Mouse (Mus musculus) forebrain, embryonic 13.5 days (tissue): ENCODE measurements around the gene Mrpl14. TPM values are rescaled to one million over a fixed set of nuclear protein-coding genes. Genes with fewer than 3 reads are reported as not detected.

Source experiments
- ATAC-seq: fragments of 200-750 bp; cut with Nextera tagmentation; 2 replicates; pipeline ENCODE4 v1.8.0; 2017
- H3K27ac ChIP-seq: fragments of 300-500 bp; sonication (generic); 2 replicates; pipeline ENCODE4 v1.5.1; 2015; ENCODE audit warnings: inconsistent platforms, mild to moderate bottlenecking, moderate library complexity
- H3K27me3 ChIP-seq: fragments of 300-500 bp; sonication (generic); 2 replicates; pipeline ENCODE4 v1.6.1; 2015; ENCODE audit warnings: mild to moderate bottlenecking, inconsistent platforms
- H3K36me3 ChIP-seq: fragments of 300-500 bp; sonication (generic); 2 replicates; pipeline ENCODE4 v1.6.1; 2015; ENCODE audit warnings: mild to moderate bottlenecking, inconsistent platforms; ENCODE audit not compliant: poor library complexity, severe bottlenecking
- H3K4me1 ChIP-seq: fragments of 300-500 bp; sonication (generic); 2 replicates; pipeline ENCODE4 v1.6.1; 2015; ENCODE audit warnings: inconsistent platforms
- H3K4me2 ChIP-seq: fragments of 300-500 bp; sonication (generic); 2 replicates; pipeline ENCODE4 v1.6.1; 2015; ENCODE audit warnings: inconsistent platforms, mild to moderate bottlenecking, moderate library complexity
- H3K4me3 ChIP-seq: fragments of 300-500 bp; sonication (generic); 2 replicates; pipeline ENCODE4 v1.5.1; 2015; ENCODE audit warnings: mild to moderate bottlenecking, inconsistent platforms
- H3K9ac ChIP-seq: fragments of 300-500 bp; sonication (generic); 2 replicates; pipeline ENCODE4 v1.6.1; 2015; ENCODE audit warnings: mild to moderate bottlenecking, inconsistent platforms
- H3K9me3 ChIP-seq: fragments of 300-500 bp; sonication (generic); replicated peaks from 2 replicates; pipeline ENCODE4 v1.6.1; 2016; ENCODE audit warnings: inconsistent platforms
- WGBS: fragments of 180-500 bp; shearing (Covaris S2); methylation state at CpG from one replicate; pipeline ENCODE4 v1.1.7; 2015; 5-methylcytosine and 5-hydroxymethylcytosine counted together
- polyA plus RNA-seq: library from polyadenylated mRNA; unstranded; fragments of >200 nt; fragmentation: Nextera tagmentation; extraction: Ambion mirVana; gene quantifications from 2 replicates; pipeline ENCODE4 v1.2.1, GENCODE M21; 2015

Mrpl14 gene
- polyA plus RNA-seq, result 116 and 125 TPM in 2 replicates

DNA sequence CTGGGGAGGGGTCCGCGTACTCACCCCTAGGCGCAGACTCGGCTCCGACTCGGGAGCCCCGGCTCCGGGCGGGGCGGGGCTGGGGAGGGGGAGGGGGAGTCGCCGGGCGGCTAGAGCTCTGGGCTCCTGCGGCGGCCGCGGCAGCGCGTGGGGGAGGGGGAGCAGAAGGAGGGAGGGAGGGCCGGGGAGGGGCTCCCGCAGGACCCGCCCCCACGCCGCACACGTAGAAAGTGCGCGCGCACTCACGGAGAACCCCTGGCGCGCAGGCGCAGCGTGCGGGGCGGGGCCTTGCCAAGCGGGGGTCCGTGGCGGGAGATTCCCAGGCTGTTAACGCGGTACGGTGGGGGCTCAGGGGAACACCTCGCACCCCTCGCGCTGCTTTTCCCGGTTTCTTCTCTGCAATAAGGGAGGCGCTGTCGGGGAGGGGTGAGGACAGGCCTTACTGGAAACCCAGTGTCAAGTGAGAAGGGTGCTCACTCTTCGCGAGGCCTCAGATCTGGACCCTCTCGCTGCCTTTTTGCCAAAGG, at the start of gene Mrpl14:
TSS of gene Mrpl14 (plus strand) at position 230 of the 527 bp plus-strand sequence.
- Histone ChIP-seq H3K27ac (peak within 1 kb of the TSS; percentile 89), H3K36me3 (no peaks in the 10 kb centered on the region), H3K4me3 (peak within 1 kb of the TSS; percentile 83), H3K9me3 (no peaks in the 10 kb centered on the region), H3K4me1 (peaks cover 29% of the 10 kb centered on the region), H3K4me2 (peak within 1 kb of the TSS; percentile 79), H3K27me3 (no peaks in the 10 kb centered on the region), H3K9ac (peak within 1 kb of the TSS; percentile 95)
- WGBS, result under 1% methylated on average over 29 of the region's 50 CpGs
- ATAC-seq, result peak; percentile 90

DNA sequence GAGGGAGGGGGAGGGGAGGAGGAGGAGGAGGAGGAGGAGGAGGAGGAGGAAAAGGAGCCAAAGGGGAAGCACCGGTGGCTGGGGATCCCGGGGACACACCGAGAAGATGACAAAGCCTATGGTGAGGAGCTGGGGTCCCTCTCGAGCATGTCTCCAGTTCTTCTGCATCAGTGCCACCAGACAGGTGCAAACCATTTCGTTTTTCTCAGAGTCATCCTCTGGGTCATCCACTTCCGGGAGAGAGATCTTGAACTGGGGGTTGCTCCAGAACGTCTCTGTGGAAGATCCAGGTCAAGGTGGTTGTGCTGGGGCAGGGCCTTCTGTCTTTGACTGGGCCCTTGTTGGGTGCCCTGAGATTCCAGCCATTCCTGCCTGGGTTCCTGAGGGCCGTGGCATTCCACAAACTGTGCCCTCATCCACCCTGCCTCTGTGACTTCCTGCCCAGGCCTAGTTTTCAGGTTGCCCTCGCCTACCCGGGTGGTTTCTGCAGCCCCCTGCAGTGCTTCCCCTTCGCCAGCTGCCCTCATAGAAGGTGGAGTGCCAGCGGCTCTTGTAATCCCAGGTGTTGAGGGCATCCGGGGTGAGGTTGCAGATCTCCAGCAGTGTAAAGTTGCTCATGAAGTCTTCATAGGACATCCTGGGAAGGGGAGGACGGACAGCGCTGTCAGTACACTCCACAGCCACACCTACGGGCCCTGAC, 47.4 kb upstream of the Mrpl14 start:
- Histone ChIP-seq H3K4me2 (no peak overlapping the region), H3K9ac (no peak overlapping the region)
- WGBS, result 83% methylated on average over 16 of the region's 16 CpGs

DNA sequence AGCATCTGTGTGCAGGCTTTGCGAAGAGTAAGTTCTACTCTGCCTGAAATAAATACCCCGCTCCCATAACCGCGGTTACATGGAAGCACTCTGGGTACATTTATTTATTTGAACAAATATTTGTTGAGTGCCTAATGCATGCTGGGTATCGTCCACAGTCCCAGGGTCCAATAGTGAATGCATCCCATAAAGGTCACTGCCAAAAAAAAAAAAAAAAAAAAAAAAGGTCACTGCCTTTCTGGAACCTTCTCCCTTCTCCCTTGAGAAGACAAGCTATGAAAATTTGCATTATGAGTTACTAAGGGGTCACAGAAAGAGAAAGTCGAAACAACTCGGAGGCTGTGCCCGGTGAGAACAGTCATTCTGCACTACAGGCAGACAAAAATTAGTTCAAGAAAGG, 44.1 kb upstream of the Mrpl14 start:
- no peaks in the 10 kb centered on the region for H3K4me1 ChIP-seq
- H3K4me3 ChIP-seq, result no peak overlapping the region
- H3K9ac ChIP-seq, result no peak overlapping the region
- H3K27ac ChIP-seq, result no peak overlapping the region
- no peak for ATAC-seq
- no peaks in the 10 kb centered on the region for H3K36me3 ChIP-seq
- no peaks in the 10 kb centered on the region for H3K27me3 ChIP-seq
- 93% methylated on average over 8 of the region's 8 CpGs for WGBS
- no peaks in the 10 kb centered on the region for H3K9me3 ChIP-seq
- no peak overlapping the region for H3K4me2 ChIP-seq

More for the DNA sequence above, 47.4 kb upstream of the Mrpl14 start:
- H3K36me3 ChIP-seq, result no peaks in the 10 kb centered on the region
- no peak overlapping the region for H3K27ac ChIP-seq
- no peaks in the 10 kb centered on the region for H3K27me3 ChIP-seq
- no peaks in the 10 kb centered on the region for H3K4me1 ChIP-seq
- ATAC-seq, result no peak
- no peak overlapping the region for H3K4me3 ChIP-seq
- H3K9me3 ChIP-seq, result no peaks in the 10 kb centered on the region

DNA sequence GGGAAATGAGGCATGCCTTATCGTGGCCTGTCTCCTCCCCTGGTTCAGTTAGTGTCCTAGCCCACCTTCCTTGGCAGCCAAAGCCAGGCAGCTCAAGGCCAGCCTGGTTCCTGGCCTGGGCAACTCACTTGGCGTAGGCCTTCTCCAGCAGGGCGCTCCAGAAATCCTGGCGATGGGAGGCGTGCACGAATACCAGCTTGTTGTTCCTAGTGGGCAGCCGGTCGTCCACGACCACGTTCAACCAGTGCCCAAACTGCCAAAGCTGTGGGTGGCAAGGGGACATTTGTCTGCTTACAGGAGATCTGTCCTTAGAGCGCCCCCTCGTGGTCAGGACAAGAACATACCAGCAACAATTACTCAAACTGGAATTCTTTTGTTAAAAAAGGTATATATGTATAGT, 43.4 kb upstream of the Mrpl14 start:
- 19% methylated on average over 12 of the region's 12 CpGs for WGBS
- peak; percentile 59 for ATAC-seq
- no peaks in the 10 kb centered on the region for H3K36me3 ChIP-seq
- no peak overlapping the region for H3K4me3 ChIP-seq
- no peak overlapping the region for H3K4me2 ChIP-seq
- H3K27ac ChIP-seq, result no peak overlapping the region; the same call in 1 of the 2 replicates
- H3K27me3 ChIP-seq, result no peaks in the 10 kb centered on the region
- peak overlapping the region; percentile 34; the same call in 1 of the 2 replicates for H3K9ac ChIP-seq
- H3K9me3 ChIP-seq, result no peaks in the 10 kb centered on the region
- H3K4me1 ChIP-seq, result no peaks in the 10 kb centered on the region

DNA sequence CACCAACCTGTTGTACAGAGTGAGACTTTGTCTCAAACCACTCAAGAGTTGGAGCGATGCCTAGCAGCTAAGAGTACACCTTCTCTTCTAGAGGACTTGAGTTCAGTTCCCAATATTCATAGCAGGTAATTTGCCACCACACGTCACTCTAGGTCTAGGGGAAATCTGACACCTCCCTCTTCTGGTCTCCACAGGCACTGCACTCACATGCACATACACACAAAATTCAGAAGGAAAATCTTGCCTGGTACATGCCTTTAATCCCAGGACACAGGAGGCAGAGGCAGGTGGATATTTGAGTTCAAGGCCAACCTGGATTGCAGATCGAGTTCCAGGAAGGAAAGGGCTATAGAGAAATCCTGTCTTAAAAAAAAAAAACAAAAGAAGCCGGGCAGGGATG, 41.9 kb upstream of the Mrpl14 start:
- Histone ChIP-seq H3K27me3 (no peaks in the 10 kb centered on the region), H3K4me2 (no peak overlapping the region), H3K9ac (no peak overlapping the region), H3K9me3 (no peaks in the 10 kb centered on the region), H3K4me1 (no peaks in the 10 kb centered on the region), H3K36me3 (no peaks in the 10 kb centered on the region), H3K27ac (no peak overlapping the region), H3K4me3 (no peak overlapping the region)
- ATAC-seq, result no peak
- WGBS, result 93% methylated on average over 4 of the region's 4 CpGs

DNA sequence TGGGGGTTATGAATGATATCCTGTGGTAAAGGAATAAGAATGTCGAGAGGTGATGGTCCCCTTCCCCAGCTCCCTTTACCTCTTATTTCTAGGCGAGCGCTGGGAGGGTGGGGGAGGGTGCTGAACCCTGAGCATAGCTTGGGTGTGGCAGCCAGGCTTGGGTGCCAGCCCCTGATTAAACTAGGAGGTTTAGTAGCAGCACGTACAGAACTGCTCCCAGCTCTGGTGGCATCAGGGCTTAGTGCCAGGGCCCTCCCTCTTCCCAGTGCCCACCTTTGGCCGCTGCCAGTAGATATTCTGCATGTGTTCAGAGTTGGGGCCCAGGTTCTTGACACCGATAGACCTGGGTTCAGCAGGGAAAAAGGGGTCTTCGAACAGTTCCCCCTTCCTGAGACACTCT, 32.9 kb upstream of the Mrpl14 start:
- Histone ChIP-seq H3K4me3 (no peak overlapping the region), H3K4me2 (no peak overlapping the region), H3K27ac (no peak overlapping the region), H3K27me3 (no peaks in the 10 kb centered on the region), H3K9ac (no peak overlapping the region), H3K36me3 (no peaks in the 10 kb centered on the region), H3K4me1 (no peaks in the 10 kb centered on the region), H3K9me3 (no peaks in the 10 kb centered on the region)
- WGBS, result 71% methylated on average over 7 of the region's 7 CpGs
- ATAC-seq, result no peak

DNA sequence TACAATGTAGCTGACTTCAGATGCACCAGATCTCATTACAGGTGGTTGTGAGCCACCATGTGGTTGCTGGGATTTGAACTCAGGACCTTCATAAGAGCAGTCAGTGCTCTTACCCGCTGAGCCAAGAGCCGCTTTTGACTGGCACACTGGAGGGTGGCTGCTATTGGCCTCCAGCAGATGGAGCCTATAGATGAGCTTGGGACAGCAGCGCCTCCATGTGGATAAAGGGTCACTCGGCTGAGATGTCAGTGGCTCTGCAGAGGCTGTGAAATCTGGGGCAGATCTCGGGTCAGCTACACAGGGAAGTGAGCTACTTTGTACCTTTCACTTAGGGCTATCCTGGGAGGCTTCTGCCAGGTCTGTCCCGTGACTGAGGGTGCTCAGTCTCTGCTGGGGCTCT, 30.3 kb upstream of the Mrpl14 start:
- 32% methylated on average over 6 of the region's 6 CpGs for WGBS
- ATAC-seq, result no peak
- H3K36me3 ChIP-seq, result peaks cover 7% of the 10 kb centered on the region
- H3K4me1 ChIP-seq, result no peaks in the 10 kb centered on the region
- no peak overlapping the region for H3K4me2 ChIP-seq
- H3K27me3 ChIP-seq, result no peaks in the 10 kb centered on the region
- no peak overlapping the region for H3K27ac ChIP-seq
- H3K9ac ChIP-seq, result no peak overlapping the region
- H3K9me3 ChIP-seq, result no peaks in the 10 kb centered on the region
- H3K4me3 ChIP-seq, result no peak overlapping the region

DNA sequence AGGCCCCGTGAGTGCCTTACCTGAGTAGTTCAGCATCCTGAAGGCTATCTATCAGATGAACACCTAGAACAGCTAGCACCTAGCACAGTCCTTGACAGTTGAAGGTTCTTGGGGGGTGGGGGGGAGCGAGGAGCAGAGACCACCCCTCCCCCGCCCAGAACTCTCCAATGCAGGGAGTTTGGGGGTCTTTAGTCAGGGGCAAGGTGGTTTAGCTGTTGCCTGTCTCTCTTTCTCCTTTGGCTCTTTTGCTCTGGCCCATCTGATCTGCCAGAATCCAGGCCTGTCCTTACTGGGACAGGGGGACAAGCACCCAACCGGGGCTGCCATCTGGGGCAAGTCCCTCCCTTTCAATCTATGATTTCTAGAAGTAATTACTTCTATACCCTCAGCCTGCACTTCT, 26.9 kb upstream of the Mrpl14 start, which contains the start of gene Capn11:
TSS of gene Capn11 (minus strand) at position 101 of the 400 bp plus-strand sequence.
- Histone ChIP-seq H3K9ac (no peak within 1 kb of the TSS), H3K4me3 (no peak within 1 kb of the TSS), H3K27ac (no peak within 1 kb of the TSS), H3K36me3 (peaks cover 38% of the 10 kb centered on the region), H3K4me1 (peaks cover 3% of the 10 kb centered on the region; the same call in 1 of the 2 replicates), H3K9me3 (no peaks in the 10 kb centered on the region), H3K4me2 (no peak within 1 kb of the TSS), H3K27me3 (no peaks in the 10 kb centered on the region)
- no peak for ATAC-seq
- WGBS, result 76% methylated on average over 4 of the region's 4 CpGs

DNA sequence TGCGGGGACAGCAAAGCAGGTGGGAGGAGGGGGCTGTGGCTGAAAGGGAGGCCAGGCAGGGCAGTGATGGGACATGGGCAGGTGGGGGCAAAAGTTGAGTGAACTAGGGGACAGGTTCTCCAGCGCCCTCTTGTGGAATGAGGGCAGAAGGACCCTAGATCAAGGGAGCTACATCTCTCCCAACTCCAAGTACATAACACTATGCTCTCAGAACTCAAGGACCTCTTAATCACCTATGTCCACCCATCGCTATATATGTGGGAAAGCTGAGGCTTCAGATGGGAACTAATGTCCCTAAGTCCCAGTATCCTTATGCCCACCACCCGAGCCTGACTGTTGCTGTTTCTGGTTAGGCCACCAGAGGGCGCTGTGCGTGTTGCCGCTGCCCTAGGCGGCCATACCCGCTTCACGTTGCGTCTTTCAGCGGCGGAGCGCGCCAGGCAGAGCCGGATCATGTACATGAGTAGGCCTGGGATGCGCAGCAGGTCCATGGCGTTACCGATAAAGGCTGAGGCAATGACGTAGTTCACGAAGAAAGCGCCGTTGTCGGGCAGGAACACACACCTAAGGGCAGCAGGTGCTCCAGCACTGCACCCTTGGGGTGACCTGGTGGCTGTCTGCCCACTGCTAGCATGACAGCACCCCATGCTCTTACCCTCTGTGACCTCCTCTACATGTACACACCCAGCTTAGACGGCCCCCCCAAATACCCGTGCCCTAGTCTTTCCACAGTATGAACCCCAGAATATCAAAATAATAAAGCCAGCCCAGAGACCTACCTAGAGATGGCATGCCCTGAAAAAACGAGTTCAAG, 22.8 kb upstream of the Mrpl14 start:
- WGBS, result 22% methylated on average over 27 of the region's 27 CpGs
- Histone ChIP-seq H3K4me1 (peaks cover 3% of the 10 kb centered on the region; the same call in 1 of the 2 replicates), H3K27ac (no peak overlapping the region), H3K9ac (peak overlapping the region; percentile 34; the same call in 1 of the 2 replicates), H3K4me3 (no peak overlapping the region), H3K36me3 (peaks cover 79% of the 10 kb centered on the region), H3K27me3 (no peaks in the 10 kb centered on the region), H3K4me2 (peak overlapping the region; percentile 39), H3K9me3 (no peaks in the 10 kb centered on the region)
- ATAC-seq, result peak; percentile 76

DNA sequence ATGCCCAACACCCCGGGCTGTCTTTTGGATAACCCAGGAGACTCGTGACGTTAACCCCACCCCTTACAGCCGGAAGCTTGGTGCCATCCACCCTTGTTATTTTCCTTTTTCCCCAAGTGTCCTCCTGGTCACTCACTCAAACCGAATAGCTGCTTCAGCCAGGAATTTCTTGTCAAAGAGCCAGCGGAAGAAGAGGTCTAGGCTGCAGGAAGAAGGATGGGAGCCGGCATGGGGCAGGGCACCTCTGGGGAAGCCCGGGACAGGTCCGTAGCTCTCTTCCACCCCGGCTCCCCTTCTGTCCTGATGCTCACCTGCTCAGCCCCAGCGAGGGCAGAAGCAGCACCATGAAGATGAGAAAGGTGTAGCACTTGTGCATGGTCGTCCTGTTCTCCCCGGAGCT, 21.5 kb upstream of the Mrpl14 start:
- H3K4me2 ChIP-seq, result no peak overlapping the region
- H3K4me1 ChIP-seq, result peaks cover 3% of the 10 kb centered on the region; the same call in 1 of the 2 replicates
- H3K9me3 ChIP-seq, result no peaks in the 10 kb centered on the region
- H3K9ac ChIP-seq, result no peak overlapping the region
- H3K27ac ChIP-seq, result no peak overlapping the region
- no peaks in the 10 kb centered on the region for H3K27me3 ChIP-seq
- H3K36me3 ChIP-seq, result peaks cover 92% of the 10 kb centered on the region
- WGBS, result 93% methylated on average over 13 of the region's 13 CpGs
- H3K4me3 ChIP-seq, result no peak overlapping the region
- no peak for ATAC-seq

DNA sequence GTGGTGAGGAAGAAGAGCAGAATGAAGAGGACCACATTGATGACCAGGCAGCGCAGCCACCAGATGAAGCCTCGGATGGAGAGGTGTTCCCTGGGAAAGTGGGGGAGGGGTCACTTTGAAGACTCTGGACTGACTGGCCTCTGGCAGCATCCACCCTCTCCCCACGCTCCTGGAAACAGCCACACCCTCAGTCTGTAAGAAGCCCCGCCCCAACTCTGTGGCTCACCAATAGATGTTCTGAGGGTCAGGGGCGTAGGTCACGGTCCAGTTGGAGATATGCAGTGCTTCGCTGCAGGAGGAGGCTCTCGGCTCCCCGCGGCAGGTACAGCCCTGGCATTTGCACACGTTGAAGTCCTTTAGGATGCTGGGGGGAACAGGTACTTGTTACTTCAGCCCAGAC, 20.0 kb upstream of the Mrpl14 start:
- Histone ChIP-seq H3K27me3 (no peaks in the 10 kb centered on the region), H3K36me3 (peaks cover 98% of the 10 kb centered on the region), H3K9me3 (no peaks in the 10 kb centered on the region), H3K27ac (no peak overlapping the region), H3K4me1 (peaks cover 3% of the 10 kb centered on the region; the same call in 1 of the 2 replicates), H3K9ac (no peak overlapping the region), H3K4me3 (no peak overlapping the region), H3K4me2 (no peak overlapping the region)
- WGBS, result 81% methylated on average over 10 of the region's 11 CpGs
- ATAC-seq, result no peak

DNA sequence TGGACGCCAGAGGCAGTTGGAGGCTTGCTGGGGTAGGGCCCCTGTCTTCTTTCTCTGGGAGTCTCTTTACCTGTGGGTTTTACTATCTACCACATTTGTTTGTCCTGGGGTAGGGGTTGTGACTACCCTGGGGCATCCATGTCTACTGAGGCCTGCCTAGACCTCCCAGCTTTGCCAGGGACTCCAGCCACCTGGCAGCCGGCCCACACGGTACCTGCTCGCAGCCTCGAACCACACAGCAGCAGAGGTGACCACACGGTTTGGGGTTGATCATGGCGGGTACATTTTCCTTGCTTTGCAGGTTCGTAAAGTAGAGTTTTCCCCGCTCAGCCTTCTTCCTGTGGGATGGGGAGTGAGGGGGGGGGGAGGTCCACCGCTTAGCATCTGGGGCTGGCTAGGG, 18.6 kb upstream of the Mrpl14 start:
- Histone ChIP-seq H3K4me1 (peaks cover 3% of the 10 kb centered on the region; the same call in 1 of the 2 replicates), H3K4me2 (no peak overlapping the region), H3K36me3 (peaks cover 98% of the 10 kb centered on the region), H3K27me3 (no peaks in the 10 kb centered on the region), H3K9ac (no peak overlapping the region), H3K4me3 (no peak overlapping the region), H3K27ac (no peak overlapping the region), H3K9me3 (no peaks in the 10 kb centered on the region)
- 84% methylated on average over 10 of the region's 10 CpGs for WGBS
- no peak for ATAC-seq
